ENCODE assay signal across 21 mouse cellular contexts in the genomic region with DNA sequence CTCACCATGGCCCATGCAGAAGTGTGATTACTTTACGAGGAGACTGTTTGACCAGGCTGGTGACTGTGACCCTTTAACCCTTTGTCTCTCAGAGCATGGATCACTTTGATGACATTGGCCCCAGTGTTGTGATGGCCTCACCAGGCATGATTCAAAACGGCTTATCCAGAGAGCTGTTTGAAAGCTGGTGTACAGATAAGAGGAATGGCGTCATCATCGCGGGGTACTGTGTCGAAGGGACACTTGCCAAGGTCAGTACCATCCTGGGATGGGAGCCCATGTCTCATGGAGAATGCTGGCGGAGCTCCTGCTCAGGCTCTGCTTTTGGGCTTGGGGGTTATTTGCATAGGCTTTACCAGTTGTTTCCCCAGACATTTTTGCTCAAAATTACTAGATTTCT. TPM values are rescaled to one million over a fixed set of nuclear protein-coding genes. Genes with fewer than 3 reads are reported as not detected.
DNase-seq lines count a peak whose midpoint lies in the region; ATAC-seq lines count a peak whose summit lies in the region.
"Had no signal": no experiment of that assay in that cellular context is flagged by ENCODE, and none has a peak within 500 bp of the region (broad histone marks: within the 10 kb centered on the region; RNA-seq: fewer than 3 reads in every experiment).

No protein-coding gene starts in this region.

- no peak overlapping the region for H3K27ac ChIP-seq in heart, embryonic 12.5 days (ENCODE audit: poor library complexity, severe bottlenecking)
- H3K27ac ChIP-seq in liver, embryonic 13.5 days: no peak overlapping the region; the same call in 1 of the 2 replicates
- H3K27ac ChIP-seq: embryonic facial prominence, embryonic 13.5 days; forebrain, embryonic 15.5 days; limb, embryonic 15.5 days; macrophage; midbrain, embryonic 12.5 days; neural tube, embryonic 13.5 days had no signal

- intact Hi-C loops in heart, postnatal 14 days (cut with DNase I): no loop called here

- no peak overlapping the region for H3K4me2 ChIP-seq in heart, embryonic 12.5 days
- H3K4me2 ChIP-seq in liver, embryonic 13.5 days: no peak overlapping the region
- H3K4me2 ChIP-seq: embryonic facial prominence, embryonic 13.5 days; forebrain, embryonic 15.5 days; limb, embryonic 15.5 days; midbrain, embryonic 12.5 days; neural tube, embryonic 13.5 days had no signal

- H3K36me3 ChIP-seq in heart, embryonic 12.5 days: peaks cover 86% of the 10 kb centered on the region
- peaks cover 86% of the 10 kb centered on the region for H3K36me3 ChIP-seq in liver, embryonic 13.5 days

- no peaks in the 10 kb centered on the region for H3K4me1 ChIP-seq in heart, embryonic 12.5 days (replicated peaks)
- peaks cover 15% of the 10 kb centered on the region for H3K4me1 ChIP-seq in liver, embryonic 13.5 days (replicated peaks)
- H3K4me1 ChIP-seq: embryonic facial prominence, embryonic 13.5 days; forebrain, embryonic 15.5 days; limb, embryonic 15.5 days; midbrain, embryonic 12.5 days; neural tube, embryonic 13.5 days had no signal

- H3K9ac ChIP-seq in heart, embryonic 12.5 days: no peak overlapping the region
- H3K9ac ChIP-seq in liver, embryonic 13.5 days: no peak overlapping the region
- H3K9ac ChIP-seq: embryonic facial prominence, embryonic 13.5 days; forebrain, embryonic 15.5 days; limb, embryonic 15.5 days; midbrain, embryonic 12.5 days; neural tube, embryonic 13.5 days had no signal

- ATAC-seq in heart, embryonic 12.5 days (ENCODE audit: insufficient number of reproducible peaks, low FRiP score): no peak
- peak; percentile 32 for ATAC-seq in liver, embryonic 13.5 days (ENCODE audit: low read depth)
- no peak for ATAC-seq in erythroid progenitor cell, adult 5-6 weeks (replicated peaks; ENCODE audit: low FRiP score, poor library complexity, severe bottlenecking)
- ATAC-seq: activated CD4-positive, CD25-positive, alpha-beta regulatory T cell, adult 4 months; forebrain, embryonic 15.5 days; hindbrain, embryonic 16.5 days had no signal

- H3K27me3 ChIP-seq in heart, embryonic 12.5 days (replicated peaks): no peaks in the 10 kb centered on the region
- H3K27me3 ChIP-seq in liver, embryonic 13.5 days: no peaks in the 10 kb centered on the region
- H3K27me3 ChIP-seq: embryonic facial prominence, embryonic 13.5 days; forebrain, embryonic 15.5 days; limb, embryonic 15.5 days; midbrain, embryonic 12.5 days; neural tube, embryonic 13.5 days had no signal

- H3K9me3 ChIP-seq in heart, embryonic 12.5 days (replicated peaks): no peaks in the 10 kb centered on the region
- no peaks in the 10 kb centered on the region for H3K9me3 ChIP-seq in liver, embryonic 13.5 days (replicated peaks)
- H3K9me3 ChIP-seq: embryonic facial prominence, embryonic 13.5 days; forebrain, embryonic 15.5 days; G1E; limb, embryonic 15.5 days; midbrain, embryonic 12.5 days; neural tube, embryonic 13.5 days had no signal

- no peak overlapping the region for H3K4me3 ChIP-seq in heart, embryonic 12.5 days
- H3K4me3 ChIP-seq in liver, embryonic 13.5 days (replicated peaks): no peak overlapping the region
- H3K4me3 ChIP-seq: embryonic facial prominence, embryonic 13.5 days; forebrain, embryonic 15.5 days; limb, embryonic 15.5 days; midbrain, embryonic 12.5 days; neural tube, embryonic 13.5 days had no signal

- peak; percentile 48 to 57 for DNase-seq in heart, adult 18-20 months
- no peak for DNase-seq in liver, embryonic 13.5 days
- no peak for DNase-seq in liver
- peak; percentile 76 for DNase-seq in adrenal gland, postnatal 10 days
- DNase-seq in heart, postnatal 14 days: peak; percentile 24 to 25
- no peak for DNase-seq in right cerebral cortex, adult 18-20 months
- DNase-seq: cerebellum, postnatal 10 days; gastrocnemius, postnatal 36 days; right cerebral cortex, postnatal 25 days; thymus, postnatal 25 days had no signal

- 69% methylated on average over 7 of the region's 7 CpGs for WGBS in heart, embryonic 12.5 days
- WGBS in liver, embryonic 13.5 days (ENCODE audit: insufficient replicate concordance): 65% methylated on average over 7 of the region's 7 CpGs

RNA-seq across cellular contexts. Expression of a gene that starts 14.9 kb away (rescaled TPM):
- total RNA-seq in heart, adult 18-20 months (2021): 10 to 100 TPM; 12.0 to 16.0 TPM
- polyA plus RNA-seq in heart, embryonic 12.5 days (2016; fragmentation: Nextera tagmentation; extraction: Ambion mirVana): 37.3 and 39.0 TPM in 2 replicates
- polyA plus RNA-seq in liver, embryonic 13.5 days (2015; fragmentation: Nextera tagmentation; extraction: Ambion mirVana): 30.2 and 34.0 TPM in 2 replicates
- total RNA-seq in adrenal gland, postnatal 10 days (2021): 10 to 100 TPM; 73.4 to 86.9 TPM
- total RNA-seq in heart, postnatal 14 days (2021): 10 to 100 TPM; 23.0 to 23.3 TPM
- total RNA-seq in erythroid progenitor cell, adult 5-6 weeks (2015; ENCODE audit: low replicate concordance): 15.1 and 20.9 TPM in 2 replicates
- total RNA-seq in erythroid progenitor cell, adult 5-6 weeks (2017; ENCODE audit: low replicate concordance): 9.2 and 16.3 TPM in 2 replicates

RNA-seq across cellular contexts. Expression of a gene that starts 15.2 kb away (rescaled TPM):
- total RNA-seq in heart, adult 18-20 months (2021): 10 to 100 TPM; 43.3 to 44.6 TPM
- 31.4 and 31.9 TPM in 2 replicates for polyA plus RNA-seq in heart, embryonic 12.5 days (2016; fragmentation: Nextera tagmentation; extraction: Ambion mirVana)
- polyA plus RNA-seq in liver, embryonic 13.5 days (2015; fragmentation: Nextera tagmentation; extraction: Ambion mirVana): 28.7 and 29.3 TPM in 2 replicates
- 10 to 100 TPM; 58.7 to 63.3 TPM for total RNA-seq in adrenal gland, postnatal 10 days (2021)
- total RNA-seq in heart, postnatal 14 days (2021): 10 to 100 TPM; 34.6 to 43.8 TPM
- total RNA-seq in erythroid progenitor cell, adult 5-6 weeks (2015; ENCODE audit: low replicate concordance): 14.4 and 15.1 TPM in 2 replicates
- 11.8 and 15.7 TPM in 2 replicates for total RNA-seq in erythroid progenitor cell, adult 5-6 weeks (2017; ENCODE audit: low replicate concordance)

RNA-seq across cellular contexts. Expression of a gene that starts 16.1 kb away (rescaled TPM):
- total RNA-seq in heart, adult 18-20 months (2021): 10 to 100 TPM; 34.6 to 38.5 TPM
- 74.3 and 76.3 TPM in 2 replicates for polyA plus RNA-seq in heart, embryonic 12.5 days (2016; fragmentation: Nextera tagmentation; extraction: Ambion mirVana)
- polyA plus RNA-seq in liver, embryonic 13.5 days (2015; fragmentation: Nextera tagmentation; extraction: Ambion mirVana): 51.6 and 64.4 TPM in 2 replicates
- total RNA-seq in adrenal gland, postnatal 10 days (2021): 10 to 100 TPM; 68.6 to 74.4 TPM
- total RNA-seq in heart, postnatal 14 days (2021): 10 to 100 TPM; 36.1 to 37.5 TPM
- 13.7 and 68.3 TPM in 2 replicates for total RNA-seq in erythroid progenitor cell, adult 5-6 weeks (2015; ENCODE audit: low replicate concordance)
- 15.6 and 17.2 TPM in 2 replicates for total RNA-seq in erythroid progenitor cell, adult 5-6 weeks (2017; ENCODE audit: low replicate concordance)

Comparison
In these comparisons a context has a peak if more than half of its experiments do, and no peak if none do; other contexts are left out.
1. DNase-seq: peak in heart, adult 18-20 months (2 of 2), adrenal gland, postnatal 10 days (single experiment) and heart, postnatal 14 days (2 of 2); none in liver, embryonic 13.5 days (single experiment), liver (single experiment) and right cerebral cortex, adult 18-20 months (single experiment).